Mouse (Mus musculus) stomach, postnatal 0 days (tissue): ENCODE measurements at regions not wholly inside any gene's neighbourhood (a gene's known extent, or its start where the extent isn't known, plus 50 kb on each side); places are given as distances from the start of the nearest gene placed in this dataset.
A peak's percentile ranks its signal among the peaks of the same experiment; 100 is the strongest.

Source experiments
- CTCF ChIP-seq: IDR thresholded peaks from 2 replicates; pipeline ENCODE4 v1.5.1; 2016; ENCODE audit warnings: antibody characterized with exemption, low read depth, mild to moderate bottlenecking, moderate library complexity
- EP300 ChIP-seq: optimal IDR thresholded peaks from 2 replicates; pipeline ENCODE3; 2016; ENCODE audit warnings: antibody characterized with exemption

GRCm38 (mm10) chr7:73628071-73628470 is 86.4 kb upstream of the Chd2 start:
- TF ChIP-seq CTCF (peak; percentile 96), EP300 (no peak)
